Comparison of ENCODE assay signal across 7 mouse cellular contexts in the genomic region with DNA sequence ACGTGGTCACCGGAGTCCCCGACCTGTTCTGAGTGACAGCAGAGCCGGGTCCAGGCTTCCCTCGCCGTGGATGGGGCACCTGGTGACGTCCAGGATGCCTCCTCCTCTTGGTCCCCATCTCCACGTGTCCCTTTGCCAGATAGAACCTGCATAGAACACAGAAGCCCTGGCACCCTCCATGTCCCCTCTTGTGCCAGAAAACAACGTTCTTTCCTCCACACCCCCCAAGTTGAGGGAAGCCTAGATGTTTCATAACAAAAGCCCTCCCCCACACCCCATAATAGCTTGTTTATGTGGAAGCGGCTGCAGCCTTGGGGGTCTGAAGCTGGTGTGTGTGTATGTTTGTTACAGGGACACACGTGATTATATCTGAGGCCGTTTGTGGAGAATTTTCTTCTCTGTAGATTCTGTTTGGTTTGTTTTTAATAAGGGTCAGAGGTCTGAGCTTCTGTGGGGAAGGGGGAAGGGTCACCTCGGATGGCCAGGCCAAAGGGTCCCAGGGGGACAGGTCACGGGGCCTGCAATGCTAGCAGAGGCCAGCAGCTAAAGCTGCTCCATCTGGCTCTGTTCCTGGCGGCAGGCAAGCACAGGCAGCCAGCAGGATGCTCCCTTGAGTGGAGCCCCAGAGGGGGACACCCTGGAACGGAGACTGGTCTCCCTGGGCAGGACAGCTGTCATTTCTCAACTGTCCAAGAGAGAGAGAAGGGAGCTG.
A peak's percentile ranks its signal among the peaks of the same experiment; 100 is the strongest.
DNase-seq lines count a peak whose midpoint lies in the region; ATAC-seq and TF ChIP-seq lines count a peak whose summit lies in the region.

No protein-coding gene starts in this region.

- peak overlapping the region; percentile 57 for H3K4me2 ChIP-seq in hindbrain, embryonic 15.5 days

- H3K9me3 ChIP-seq in hindbrain, embryonic 15.5 days, result no peaks in the 10 kb centered on the region

- peak; percentile 30 for TF ChIP-seq CTCF in left cerebral cortex, adult 2 months (IDR thresholded peaks at IDR 0.05)

- H3K4me3 ChIP-seq in hindbrain, embryonic 15.5 days, result peak overlapping the region; percentile 16
- H3K4me3 ChIP-seq in left cerebral cortex, adult 2 months, result peak overlapping the region; percentile 44

- peak overlapping the region; percentile 33 for H3K9ac ChIP-seq in hindbrain, embryonic 15.5 days

- peak overlapping the region; percentile 99 for H3K27ac ChIP-seq in hindbrain, embryonic 15.5 days (replicated peaks)
- H3K27ac ChIP-seq in left cerebral cortex, adult 2 months, result peak overlapping the region; percentile 100

- intact Hi-C loops in left cerebral cortex, adult 2 months (cut with DNase I), result loop anchor here (1.0 to 2.0 kb wide), 5 partner anchors 18 to 186 kb away; no protein-coding TSS in a partner anchor

- H3K36me3 ChIP-seq in hindbrain, embryonic 15.5 days, result no peaks in the 10 kb centered on the region

- H3K27me3 ChIP-seq in hindbrain, embryonic 15.5 days, result no peaks in the 10 kb centered on the region

- peak; percentile 66 for ATAC-seq in hindbrain, embryonic 15.5 days (ENCODE audit: low FRiP score, low read depth)

- 2% methylated on average over 16 of the region's 16 CpGs for WGBS in hindbrain, embryonic 15.5 days

- H3K4me1 ChIP-seq in hindbrain, embryonic 15.5 days (replicated peaks), result peaks cover 68% of the 10 kb centered on the region

- peak; percentile 94 for DNase-seq in adipocyte (ENCODE audit: low spot score)
- peak; percentile 81 to 82 for DNase-seq in cerebellum, postnatal 14 days
- DNase-seq in gastrocnemius, postnatal 10 days, result peak; percentile 85
- DNase-seq in left cerebral cortex, adult 2 months (ENCODE audit: extremely low spot score in 1 of 2, low spot score in 2 of 2), result peak in 1 of 2 experiments; percentile 59
- peak; percentile 80 to 93 for DNase-seq in lung, postnatal 4 days
- DNase-seq in right cerebral cortex, postnatal 10 days (ENCODE audit: low spot score in 2 of 2), result peak; percentile 77 to 88
